ENCODE assay signal across 18 mouse cellular contexts in genomic region chr3:31892653-31893052, GRCm38 (mm10). TPM values are rescaled to one million over a fixed set of nuclear protein-coding genes. Genes with fewer than 3 reads are reported as not detected.
"Had no signal": no experiment of that assay in that cellular context is flagged by ENCODE, and none has a peak within 500 bp of the region (broad histone marks: within the 10 kb centered on the region; RNA-seq: fewer than 3 reads in every experiment).

No protein-coding gene starts in this region.

- H3K9me3 ChIP-seq: midbrain, embryonic 10.5 days; midbrain, embryonic 12.5 days; neural tube, embryonic 13.5 days; neural tube, embryonic 15.5 days had no signal

- H3K4me2 ChIP-seq: lung, embryonic 14.5 days; midbrain, embryonic 12.5 days; neural tube, embryonic 13.5 days; neural tube, embryonic 15.5 days had no signal

- H3K27ac ChIP-seq: midbrain, embryonic 10.5 days; midbrain, embryonic 12.5 days; neural tube, embryonic 13.5 days; neural tube, embryonic 15.5 days had no signal

- H3K4me3 ChIP-seq: midbrain, embryonic 10.5 days; midbrain, embryonic 12.5 days; myocyte; neural tube, embryonic 13.5 days; neural tube, embryonic 15.5 days had no signal

- H3K36me3 ChIP-seq: midbrain, embryonic 10.5 days; midbrain, embryonic 12.5 days; neural tube, embryonic 13.5 days; neural tube, embryonic 15.5 days had no signal

- H3K9ac ChIP-seq: lung, embryonic 14.5 days; midbrain, embryonic 12.5 days; neural tube, embryonic 13.5 days; neural tube, embryonic 15.5 days had no signal

- ATAC-seq: midbrain, embryonic 16.5 days had no signal

- H3K4me1 ChIP-seq: midbrain, embryonic 10.5 days; midbrain, embryonic 12.5 days; neural tube, embryonic 13.5 days; neural tube, embryonic 15.5 days had no signal

- H3K27me3 ChIP-seq: midbrain, embryonic 12.5 days; neural tube, embryonic 13.5 days; neural tube, embryonic 15.5 days had no signal

- DNase-seq: lung, embryonic 14.5 days; lung, postnatal 10 days; lung, postnatal 4 days; midbrain, embryonic 14.5 days; retina, postnatal 1 day; right cerebral cortex, adult 18-20 months; right cerebral cortex, postnatal 25 days; right cerebral cortex, postnatal 4 days; spleen, adult 18-20 months; thymus, adult 18-20 months; thymus, postnatal 14 days; thymus, postnatal 36 days had no signal

RNA-seq across cellular contexts. Expression of gene Kcnmb2, which starts 9.7 kb away (rescaled TPM):
- polyA plus RNA-seq: myocyte had no signal
